Mouse (Mus musculus) forebrain, embryonic 14.5 days (tissue): ENCODE results near the gene Arhgap20. TPM values are rescaled to one million over a fixed set of nuclear protein-coding genes. Genes with fewer than 3 reads are reported as not detected.

ENCODE experiments used
- ATAC-seq: fragments of 200-750 bp; cut with Nextera tagmentation; 2 replicates; pipeline ENCODE4 v1.8.0; 2017; ENCODE audit warnings: mild to moderate bottlenecking, moderate library complexity
- DNase-seq: peaks from one replicate; pipeline ENCODE4 v3.0.0-alpha.2; 2015; ENCODE audit warnings: low spot score
- H3K27ac ChIP-seq: fragments of 300-500 bp; sonication (generic); 2 replicates; pipeline ENCODE4 v1.5.1; 2014; ENCODE audit warnings: low read depth, mild to moderate bottlenecking, control low read depth, low read length, moderate library complexity
- H3K27me3 ChIP-seq: fragments of 300-500 bp; sonication (generic); replicated peaks from 2 replicates; pipeline ENCODE4 v1.6.1; 2014; ENCODE audit warnings: low read length, control low read depth, mixed read lengths; ENCODE audit not compliant: control insufficient read depth, insufficient read depth
- H3K36me3 ChIP-seq: fragments of 300-500 bp; sonication (generic); 2 replicates; pipeline ENCODE4 v1.6.1; 2014; ENCODE audit warnings: low read length, control low read depth; ENCODE audit not compliant: control insufficient read depth, insufficient read depth
- H3K4me1 ChIP-seq: fragments of 300-500 bp; sonication (generic); 2 replicates; pipeline ENCODE4 v1.6.1; 2014; ENCODE audit warnings: antibody characterized with exemption, low read length, control low read depth; ENCODE audit not compliant: control insufficient read depth, insufficient read depth
- H3K4me2 ChIP-seq: fragments of 300-500 bp; sonication (generic); 2 replicates; pipeline ENCODE4 v1.6.1; 2014; ENCODE audit warnings: mild to moderate bottlenecking, control low read depth, low read length
- H3K4me3 ChIP-seq: fragments of 300-500 bp; sonication (generic); 2 replicates; pipeline ENCODE4 v1.5.1; 2014; ENCODE audit warnings: low read depth, low read length, control low read depth
- H3K9ac ChIP-seq: fragments of 300-500 bp; sonication (generic); 2 replicates; pipeline ENCODE4 v1.6.1; 2014; ENCODE audit warnings: mild to moderate bottlenecking, low read length, control low read depth, moderate library complexity
- H3K9me3 ChIP-seq: fragments of 300-500 bp; sonication (generic); replicated peaks from 2 replicates; pipeline ENCODE4 v1.6.1; 2016; ENCODE audit warnings: low read length, control low read depth, mixed read lengths; ENCODE audit not compliant: control insufficient read depth
- WGBS: fragments of 180-500 bp; shearing (Covaris S2); extraction: QIAGEN DNeasy Blood & Tissue Kit; methylation state at CpG from one replicate; pipeline ENCODE4 v1.1.7; 2014; 5-methylcytosine and 5-hydroxymethylcytosine counted together
- polyA plus RNA-seq: library from polyadenylated mRNA; unstranded; fragments of >200 nt; fragmentation: Nextera tagmentation; extraction: Ambion mirVana; gene quantifications from 2 replicates; pipeline ENCODE4 v1.2.1, GENCODE M21; 2014

The Arhgap20 gene
- polyA plus RNA-seq, 1 experiment from 2014 or later, result 6.6 TPM

DNA sequence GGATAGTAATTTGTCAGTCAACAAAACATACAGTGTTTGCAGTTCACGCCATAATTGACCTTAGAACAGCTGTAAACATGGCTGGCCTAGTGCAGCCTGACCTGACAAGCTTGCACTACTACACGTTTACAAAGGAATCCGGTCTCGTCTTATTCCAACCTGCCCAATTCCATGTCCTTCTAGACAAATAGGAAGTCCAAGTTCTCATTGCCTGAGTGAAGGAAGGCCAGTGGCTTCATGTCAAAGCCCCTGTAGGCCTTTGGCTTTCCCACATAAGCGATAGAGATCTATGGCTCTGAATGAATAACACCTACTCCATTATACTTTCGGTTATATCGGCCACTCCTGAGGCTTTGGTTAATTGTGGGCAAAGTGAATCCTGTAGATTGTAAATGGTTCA, 16.0 kb downstream of the Arhgap20 start:
- no peak for DNase-seq
- H3K36me3 ChIP-seq, result no peaks in the 10 kb centered on the region
- no peak for ATAC-seq
- 92% methylated on average over 7 of the region's 7 CpGs for WGBS
- H3K27ac ChIP-seq, result no peak overlapping the region
- no peak overlapping the region for H3K9ac ChIP-seq
- no peaks in the 10 kb centered on the region for H3K27me3 ChIP-seq
- H3K9me3 ChIP-seq, result no peaks in the 10 kb centered on the region
- no peak overlapping the region for H3K4me3 ChIP-seq
- H3K4me1 ChIP-seq, result no peaks in the 10 kb centered on the region
- H3K4me2 ChIP-seq, result no peak overlapping the region

DNA sequence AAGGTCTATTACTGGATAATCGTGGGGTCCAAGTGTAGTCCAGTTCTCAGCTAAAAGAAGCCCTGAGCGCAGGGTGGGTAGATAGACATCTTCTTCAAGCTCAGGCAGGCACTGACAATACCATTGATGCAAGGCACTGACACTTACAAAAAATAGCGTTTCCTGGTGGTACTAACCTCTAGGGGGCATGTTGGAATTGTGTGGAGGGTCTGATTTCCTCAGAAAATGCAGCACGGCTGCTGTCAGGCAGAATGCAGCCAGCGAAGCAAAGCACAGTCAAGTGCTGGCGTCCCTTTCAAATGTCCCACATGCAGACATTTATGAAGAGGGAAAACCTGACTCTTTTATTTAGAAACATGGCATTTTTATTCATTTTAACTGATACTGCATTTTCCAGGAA, 22.2 kb downstream of the Arhgap20 start:
- H3K9ac ChIP-seq, result no peak overlapping the region
- ATAC-seq, result peak; percentile 26; the same call in 1 of the 2 replicates
- WGBS, result 37% methylated on average over 6 of the region's 6 CpGs

DNA sequence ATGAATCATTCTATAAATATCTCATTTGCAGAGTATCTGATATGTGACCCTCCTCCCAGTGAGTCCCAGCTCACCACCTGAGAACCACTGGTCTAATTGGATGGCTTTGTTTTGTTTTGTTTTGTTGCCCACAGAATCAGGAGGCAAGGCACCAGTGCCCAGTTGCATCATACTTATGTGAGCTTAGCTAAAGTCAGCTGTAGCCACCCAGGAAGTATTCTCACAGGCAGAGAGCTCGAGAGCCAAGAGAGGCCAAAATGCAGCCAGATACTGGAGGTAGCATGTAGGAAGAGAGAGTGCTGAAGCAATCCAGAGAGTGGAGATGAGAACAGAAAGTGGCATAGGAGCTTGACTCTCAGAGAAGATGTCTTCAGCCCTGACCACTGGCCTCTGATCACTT, 23.3 kb downstream of the Arhgap20 start:
- Histone ChIP-seq H3K4me1 (no peaks in the 10 kb centered on the region), H3K4me3 (no peak overlapping the region), H3K4me2 (no peak overlapping the region), H3K27me3 (no peaks in the 10 kb centered on the region), H3K36me3 (no peaks in the 10 kb centered on the region), H3K9me3 (no peaks in the 10 kb centered on the region), H3K9ac (no peak overlapping the region), H3K27ac (no peak overlapping the region)
- DNase-seq, result no peak
- 52% methylated on average over 1 of the region's 1 CpGs for WGBS
- ATAC-seq, result no peak

More for the DNA sequence above, 22.2 kb downstream of the Arhgap20 start:
- peak; percentile 62 for DNase-seq
- Histone ChIP-seq H3K4me2 (no peak overlapping the region), H3K4me1 (no peaks in the 10 kb centered on the region), H3K9me3 (no peaks in the 10 kb centered on the region), H3K27ac (no peak overlapping the region), H3K27me3 (no peaks in the 10 kb centered on the region), H3K36me3 (no peaks in the 10 kb centered on the region), H3K4me3 (no peak overlapping the region)

DNA sequence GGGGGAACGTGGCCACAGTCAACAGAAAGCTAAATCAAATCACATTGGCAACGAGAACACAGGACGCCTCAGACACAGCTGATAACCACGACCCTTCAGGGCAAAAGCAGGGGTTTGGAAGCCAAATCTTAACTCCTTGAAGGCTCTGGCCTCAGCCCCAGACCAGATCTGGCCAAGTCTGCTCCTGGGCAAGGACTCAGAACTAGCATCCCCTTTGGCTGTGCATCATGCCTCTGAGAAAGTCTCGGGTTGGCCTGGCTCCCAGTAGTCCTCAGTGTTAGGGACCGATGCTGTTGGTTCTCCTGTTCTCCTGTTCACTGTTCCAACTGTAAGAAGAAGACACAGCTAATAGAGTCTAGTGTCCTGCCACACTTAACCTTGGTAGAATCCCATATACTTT, 30.1 kb downstream of the Arhgap20 start:
- no peak overlapping the region for H3K27ac ChIP-seq
- no peak for DNase-seq

DNA sequence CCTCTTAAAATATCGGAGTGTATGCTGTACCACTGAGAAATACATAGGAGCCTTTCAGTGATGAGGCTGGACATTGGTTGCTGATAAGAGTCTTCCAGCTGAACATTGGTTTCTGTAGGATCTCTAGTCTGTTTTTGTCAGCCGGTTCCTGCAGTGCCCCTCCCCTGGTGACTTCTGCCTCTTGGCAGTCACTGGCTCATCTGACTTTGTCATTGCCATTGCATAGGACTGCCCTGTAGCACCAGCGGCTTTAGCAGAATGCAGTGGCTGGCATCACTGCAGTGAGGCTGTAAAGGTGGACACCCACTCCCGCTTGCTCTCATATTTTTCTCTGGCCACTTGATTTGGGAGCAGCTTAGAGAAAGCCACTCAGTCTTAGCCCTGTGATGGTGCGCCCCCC, 33.1 kb downstream of the Arhgap20 start:
- DNase-seq (no peak), ATAC-seq (no peak)
- Histone ChIP-seq H3K9me3 (no peaks in the 10 kb centered on the region), H3K27ac (no peak overlapping the region), H3K36me3 (no peaks in the 10 kb centered on the region), H3K27me3 (no peaks in the 10 kb centered on the region), H3K4me1 (no peaks in the 10 kb centered on the region), H3K4me2 (no peak overlapping the region), H3K4me3 (no peak overlapping the region), H3K9ac (no peak overlapping the region)
- WGBS, result 95% methylated on average over 5 of the region's 5 CpGs

More for the DNA sequence above, 30.1 kb downstream of the Arhgap20 start:
- Histone ChIP-seq H3K4me1 (no peaks in the 10 kb centered on the region), H3K4me3 (no peak overlapping the region), H3K4me2 (no peak overlapping the region), H3K9ac (no peak overlapping the region), H3K27me3 (no peaks in the 10 kb centered on the region), H3K9me3 (no peaks in the 10 kb centered on the region), H3K36me3 (no peaks in the 10 kb centered on the region)
- ATAC-seq, result no peak
- 68% methylated on average over 6 of the region's 6 CpGs for WGBS

DNA sequence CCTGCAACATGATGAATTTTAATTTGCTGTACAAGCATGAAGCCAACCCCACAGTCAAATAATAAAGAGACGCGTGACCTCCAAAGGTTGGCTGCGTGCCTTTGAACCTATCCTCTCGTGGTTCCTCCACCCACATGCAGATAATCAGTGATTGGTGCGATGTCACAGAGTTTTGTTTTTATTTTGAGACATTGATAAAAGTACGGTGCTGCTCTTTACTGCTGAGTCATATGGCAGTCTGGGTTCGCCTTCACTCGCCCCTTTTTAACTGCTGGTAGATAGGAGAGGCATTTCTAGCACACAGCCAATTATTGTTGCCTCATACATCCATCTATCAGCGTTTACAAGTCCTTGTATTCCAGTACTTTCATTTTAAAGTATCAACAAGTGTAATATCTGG, 34.0 kb downstream of the Arhgap20 start:
- ATAC-seq (no peak), DNase-seq (no peak)
- H3K36me3 ChIP-seq, result no peaks in the 10 kb centered on the region
- no peak overlapping the region for H3K4me3 ChIP-seq
- H3K9ac ChIP-seq, result no peak overlapping the region
- no peaks in the 10 kb centered on the region for H3K9me3 ChIP-seq
- no peaks in the 10 kb centered on the region for H3K4me1 ChIP-seq
- H3K27ac ChIP-seq, result no peak overlapping the region
- H3K27me3 ChIP-seq, result no peaks in the 10 kb centered on the region
- H3K4me2 ChIP-seq, result no peak overlapping the region
- 89% methylated on average over 9 of the region's 9 CpGs for WGBS

DNA sequence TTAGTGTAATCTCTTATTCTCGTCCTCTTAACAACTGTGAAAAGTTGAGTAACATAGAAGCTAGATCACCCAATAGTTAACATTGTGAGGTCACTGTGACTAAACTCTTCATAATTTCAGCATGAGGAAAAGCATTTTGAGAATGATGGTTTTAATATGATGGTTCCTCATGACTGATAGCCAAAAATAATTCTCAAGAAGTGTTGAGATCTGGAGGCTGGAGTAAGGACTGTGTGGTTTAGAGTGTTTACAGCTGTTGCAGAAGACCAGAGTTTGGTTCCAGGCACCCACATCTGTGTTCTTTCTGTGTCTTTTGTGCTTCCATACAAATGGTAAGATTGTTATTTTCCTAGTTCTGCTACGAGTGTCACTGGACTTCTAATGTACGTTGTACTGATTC, 42.1 kb downstream of the Arhgap20 start:
- no peak overlapping the region for H3K9ac ChIP-seq
- H3K36me3 ChIP-seq, result no peaks in the 10 kb centered on the region
- H3K4me2 ChIP-seq, result no peak overlapping the region
- DNase-seq (no peak), ATAC-seq (no peak)
- H3K4me1 ChIP-seq, result no peaks in the 10 kb centered on the region
- no peaks in the 10 kb centered on the region for H3K27me3 ChIP-seq
- 89% methylated on average over 3 of the region's 3 CpGs for WGBS
- no peaks in the 10 kb centered on the region for H3K9me3 ChIP-seq
- no peak overlapping the region for H3K4me3 ChIP-seq
- H3K27ac ChIP-seq, result no peak overlapping the region

DNA sequence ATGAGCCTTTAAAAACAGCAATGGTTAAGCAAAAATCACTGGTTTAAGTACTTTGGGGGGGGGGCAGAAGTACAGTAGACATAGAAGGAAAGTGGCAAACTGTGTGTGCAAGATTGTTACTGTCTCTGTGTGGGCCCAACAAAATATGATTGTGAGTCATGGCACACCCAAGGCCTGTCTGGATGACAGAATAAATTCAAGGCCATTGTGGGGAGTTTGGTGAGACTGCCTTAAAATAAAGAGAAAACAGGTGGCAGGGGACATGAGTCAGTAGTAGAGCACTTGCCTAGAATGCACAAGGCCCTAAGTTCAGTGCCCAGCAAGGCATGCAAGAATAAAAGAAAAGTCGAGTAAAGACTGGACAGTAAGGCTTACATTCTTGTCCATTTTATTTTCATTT, 47.8 kb downstream of the Arhgap20 start:
- 77% methylated on average over 1 of the region's 1 CpGs for WGBS
- Histone ChIP-seq H3K4me1 (no peaks in the 10 kb centered on the region), H3K4me2 (no peak overlapping the region), H3K36me3 (no peaks in the 10 kb centered on the region), H3K9ac (no peak overlapping the region), H3K27me3 (no peaks in the 10 kb centered on the region), H3K9me3 (no peaks in the 10 kb centered on the region), H3K27ac (no peak overlapping the region), H3K4me3 (no peak overlapping the region)
- no peak for ATAC-seq
- no peak for DNase-seq

DNA sequence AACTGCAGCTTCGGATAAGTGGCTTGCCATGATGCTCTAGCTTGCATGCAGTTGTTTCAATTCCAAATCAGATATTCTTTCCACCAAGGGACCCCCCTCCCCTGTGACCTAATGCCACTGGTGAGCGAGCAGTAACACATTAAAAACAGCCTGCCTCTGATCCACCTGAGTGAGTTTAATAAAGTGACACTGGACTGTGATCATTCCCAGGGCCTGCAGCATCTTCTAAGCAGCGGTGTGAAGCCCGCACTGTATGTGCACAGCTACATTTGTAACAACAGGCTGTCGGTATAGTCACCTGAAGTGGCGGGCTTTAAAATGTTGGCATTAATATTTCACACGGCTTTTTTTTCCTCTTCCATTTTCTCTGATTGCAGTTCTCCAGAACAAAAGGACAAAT, 59.4 kb downstream of the Arhgap20 start:
- no peak overlapping the region for H3K9ac ChIP-seq
- no peaks in the 10 kb centered on the region for H3K36me3 ChIP-seq
- H3K4me1 ChIP-seq, result no peaks in the 10 kb centered on the region
- H3K27me3 ChIP-seq, result no peaks in the 10 kb centered on the region
- H3K27ac ChIP-seq, result no peak overlapping the region
- H3K9me3 ChIP-seq, result no peaks in the 10 kb centered on the region
- 84% methylated on average over 7 of the region's 7 CpGs for WGBS
- DNase-seq (no peak), ATAC-seq (no peak)
- H3K4me2 ChIP-seq, result no peak overlapping the region
- no peak overlapping the region for H3K4me3 ChIP-seq
